Mouse (Mus musculus) E14TG2a.4 (cell line): ENCODE results near the gene Dgkd.

ENCODE experiments used
- CTCF ChIP-seq: conservative IDR thresholded peaks from 2 replicates; pipeline ENCODE4 v1.5.1; 2014; ENCODE audit warnings: low read length
- NANOG ChIP-seq: IDR thresholded peaks from 2 replicates; pipeline ENCODE4 v1.6.1; 2014; ENCODE audit warnings: borderline replicate concordance, low read length, mixed read lengths

DNA sequence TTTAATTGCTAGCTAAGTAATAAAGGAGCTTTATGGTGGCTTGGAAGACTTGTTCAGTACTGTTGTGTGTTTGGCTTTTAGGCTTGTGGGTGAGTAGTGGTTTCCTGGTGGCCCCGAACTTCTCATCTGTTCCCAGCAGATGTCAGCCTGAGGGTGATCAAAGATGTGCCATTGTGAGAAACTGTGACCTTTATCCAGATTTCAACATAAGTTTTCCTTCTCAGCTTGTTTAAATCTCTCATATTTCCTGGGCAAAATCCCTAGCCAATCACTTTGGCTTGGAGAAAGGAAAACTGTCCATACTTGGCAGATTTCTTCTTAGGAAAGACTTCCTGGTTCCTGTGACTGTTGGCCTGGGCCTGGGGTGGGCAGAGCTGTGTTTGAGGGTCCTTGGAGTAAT is 37.9 kb downstream of the Dgkd start:
- no peak for TF ChIP-seq CTCF
- no peak for TF ChIP-seq NANOG
